18 mouse cellular contexts compared by ENCODE assay signal in the genomic region with DNA sequence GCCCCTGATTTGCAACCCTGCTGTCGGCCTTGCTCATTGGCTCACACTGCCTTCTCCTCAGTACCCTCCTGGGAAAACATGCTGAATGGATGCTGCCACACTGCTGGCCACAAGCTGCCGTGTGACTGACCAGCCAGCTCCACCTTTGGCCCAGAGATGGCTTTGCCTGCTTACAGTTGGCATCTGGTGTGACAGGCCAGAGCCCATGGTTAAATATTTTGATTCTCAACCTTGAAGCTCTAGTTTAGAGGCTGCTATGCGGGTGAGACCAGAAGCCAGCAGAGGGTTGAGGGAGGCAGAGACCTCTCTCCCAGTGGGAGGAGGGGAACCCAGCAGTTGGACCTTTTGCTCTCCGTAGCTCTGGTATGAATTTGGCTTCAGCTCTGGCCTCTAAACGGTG. TPM values are rescaled to one million over a fixed set of nuclear protein-coding genes. Genes with fewer than 3 reads are reported as not detected.
A peak's percentile ranks its signal among the peaks of the same experiment; 100 is the strongest.
DNase-seq lines count a peak whose midpoint lies in the region; ATAC-seq lines count a peak whose summit lies in the region.
"Had no signal": no experiment of that assay in that cellular context is flagged by ENCODE, and none has a peak within 500 bp of the region (broad histone marks: within the 10 kb centered on the region; RNA-seq: fewer than 3 reads in every experiment).

No protein-coding gene starts in this region.

- H3K9me3 ChIP-seq in forebrain, embryonic 10.5 days: no peaks in the 10 kb centered on the region; the same call in 1 of the 2 replicates
- no peaks in the 10 kb centered on the region for H3K9me3 ChIP-seq in forebrain, embryonic 15.5 days
- no peaks in the 10 kb centered on the region for H3K9me3 ChIP-seq in embryonic facial prominence, embryonic 11.5 days (replicated peaks; ENCODE audit: control insufficient read depth, low read length)
- H3K9me3 ChIP-seq in limb, embryonic 13.5 days: no peaks in the 10 kb centered on the region
- H3K9me3 ChIP-seq: hindbrain, embryonic 13.5 days; liver, embryonic 12.5 days had no signal

- 83% methylated on average over 5 of the region's 5 CpGs for WGBS in forebrain, embryonic 10.5 days
- 89% methylated on average over 5 of the region's 5 CpGs for WGBS in forebrain, embryonic 15.5 days
- WGBS in embryonic facial prominence, embryonic 11.5 days: 69% methylated on average over 5 of the region's 5 CpGs
- WGBS in limb, embryonic 13.5 days: 46% methylated on average over 5 of the region's 5 CpGs

- no peak overlapping the region for H3K9ac ChIP-seq in forebrain, embryonic 15.5 days (replicated peaks)
- peak overlapping the region; percentile 30; the same call in 1 of the 2 replicates for H3K9ac ChIP-seq in embryonic facial prominence, embryonic 11.5 days (replicated peaks; ENCODE audit: low read length)
- H3K9ac ChIP-seq in limb, embryonic 13.5 days: no peak overlapping the region
- H3K9ac ChIP-seq: forebrain, embryonic 12.5 days; hindbrain, embryonic 13.5 days; liver, embryonic 12.5 days had no signal

- no peak for ATAC-seq in forebrain, embryonic 15.5 days (replicated peaks)
- ATAC-seq in embryonic facial prominence, embryonic 11.5 days (replicated peaks; ENCODE audit: insufficient number of reproducible peaks, low FRiP score, low TSS enrichment, low read depth): no peak
- no peak for ATAC-seq in limb, embryonic 13.5 days (ENCODE audit: low FRiP score, low read depth)
- ATAC-seq: liver, embryonic 12.5 days; midbrain, embryonic 16.5 days had no signal

- H3K4me1 ChIP-seq in forebrain, embryonic 10.5 days: peaks cover 35% of the 10 kb centered on the region
- peaks cover 18% of the 10 kb centered on the region for H3K4me1 ChIP-seq in forebrain, embryonic 15.5 days
- no peaks in the 10 kb centered on the region; the same call in 1 of the 2 replicates for H3K4me1 ChIP-seq in embryonic facial prominence, embryonic 11.5 days (ENCODE audit: control insufficient read depth, insufficient read depth, low read length)
- H3K4me1 ChIP-seq in limb, embryonic 13.5 days: peaks cover 64% of the 10 kb centered on the region
- H3K4me1 ChIP-seq: liver, embryonic 12.5 days had no signal

- peak overlapping the region; percentile 53; the same call in 1 of the 2 replicates for H3K27ac ChIP-seq in forebrain, embryonic 10.5 days
- no peak overlapping the region for H3K27ac ChIP-seq in forebrain, embryonic 15.5 days (replicated peaks)
- no peak overlapping the region for H3K27ac ChIP-seq in embryonic facial prominence, embryonic 11.5 days (replicated peaks; ENCODE audit: low read depth, low read length)
- H3K27ac ChIP-seq in limb, embryonic 13.5 days: peak overlapping the region; percentile 45
- H3K27ac ChIP-seq: forebrain, embryonic 12.5 days; hindbrain, embryonic 13.5 days; liver, embryonic 12.5 days had no signal

- no peaks in the 10 kb centered on the region for H3K36me3 ChIP-seq in forebrain, embryonic 10.5 days (replicated peaks)
- H3K36me3 ChIP-seq in forebrain, embryonic 15.5 days: no peaks in the 10 kb centered on the region
- no peaks in the 10 kb centered on the region for H3K36me3 ChIP-seq in embryonic facial prominence, embryonic 11.5 days (replicated peaks; ENCODE audit: control insufficient read depth, insufficient read depth, low read depth, low read length)
- no peaks in the 10 kb centered on the region for H3K36me3 ChIP-seq in limb, embryonic 13.5 days
- H3K36me3 ChIP-seq: forebrain, embryonic 12.5 days; hindbrain, embryonic 13.5 days; liver, embryonic 12.5 days had no signal

- no peak for DNase-seq in forebrain, embryonic 10.5 days (ENCODE audit: extremely low spot score, low spot score)
- peak; percentile 51 for DNase-seq in kidney, adult 9 months
- DNase-seq in kidney, postnatal 4 days: no peak
- no peak for DNase-seq in embryonic facial prominence, embryonic 11.5 days (ENCODE audit: low spot score)
- no peak for DNase-seq in right cerebral cortex, adult 18-20 months
- DNase-seq in frontal cortex, postnatal 10 days (ENCODE audit: low spot score in 2 of 2): no peak
- DNase-seq: cerebellum, postnatal 14 days; gastrocnemius, postnatal 25 days; layer of hippocampus, postnatal 36 days; lung, adult 2 months; retina, postnatal 1 day; right cerebral cortex, postnatal 4 days had no signal

- peaks cover 51% of the 10 kb centered on the region for H3K27me3 ChIP-seq in forebrain, embryonic 10.5 days (ENCODE audit: poor library complexity, severe bottlenecking)
- H3K27me3 ChIP-seq in forebrain, embryonic 15.5 days: peaks cover 11% of the 10 kb centered on the region
- no peaks in the 10 kb centered on the region for H3K27me3 ChIP-seq in embryonic facial prominence, embryonic 11.5 days (ENCODE audit: control insufficient read depth, insufficient read depth, low read length)
- no peaks in the 10 kb centered on the region for H3K27me3 ChIP-seq in limb, embryonic 13.5 days

- H3K4me2 ChIP-seq in forebrain, embryonic 15.5 days (replicated peaks): no peak overlapping the region
- H3K4me2 ChIP-seq in embryonic facial prominence, embryonic 11.5 days (ENCODE audit: low read depth, low read length): no peak overlapping the region
- no peak overlapping the region for H3K4me2 ChIP-seq in limb, embryonic 13.5 days (replicated peaks)
- H3K4me2 ChIP-seq: forebrain, embryonic 12.5 days; hindbrain, embryonic 13.5 days; liver, embryonic 12.5 days had no signal

- no peak overlapping the region for H3K4me3 ChIP-seq in forebrain, embryonic 10.5 days
- H3K4me3 ChIP-seq in forebrain, embryonic 15.5 days: no peak overlapping the region
- H3K4me3 ChIP-seq in embryonic facial prominence, embryonic 11.5 days (ENCODE audit: low read depth, low read length): no peak overlapping the region
- no peak overlapping the region for H3K4me3 ChIP-seq in limb, embryonic 13.5 days
- H3K4me3 ChIP-seq: forebrain, embryonic 12.5 days; hindbrain, embryonic 13.5 days; liver, embryonic 12.5 days had no signal

RNA-seq across cellular contexts. Expression of gene Sulf2, which starts 6.7 kb away (rescaled TPM):
- 71.1 and 73.6 TPM in 2 replicates for polyA plus RNA-seq in forebrain, embryonic 10.5 days (2016; fragmentation: Nextera tagmentation; extraction: Ambion mirVana)
- polyA plus RNA-seq in forebrain, embryonic 15.5 days (2015; fragmentation: Nextera tagmentation; extraction: Ambion mirVana): 30.3 and 36.0 TPM in 2 replicates
- 166 and 168 TPM in 2 replicates for polyA plus RNA-seq in embryonic facial prominence, embryonic 11.5 days (2014; fragmentation: Nextera tagmentation; extraction: Ambion mirVana)
- 171 and 181 TPM in 2 replicates for polyA plus RNA-seq in limb, embryonic 13.5 days (2015; fragmentation: Nextera tagmentation; extraction: Ambion mirVana)

Comparison
In these comparisons a context has a peak if more than half of its experiments do, and no peak if none do; other contexts are left out.
1. H3K27ac ChIP-seq: peak in forebrain, embryonic 10.5 days (single experiment) and limb, embryonic 13.5 days (single experiment); none in forebrain, embryonic 15.5 days (single experiment) and embryonic facial prominence, embryonic 11.5 days (single experiment).